In genomic region chr10:51595001-51595931, GRCm38 (mm10) we compare ENCODE assay signal across 9 mouse cellular contexts. TPM values are rescaled to one million over a fixed set of nuclear protein-coding genes. Genes with fewer than 3 reads are reported as not detected.
DNase-seq lines count a peak whose midpoint lies in the region; ATAC-seq and TF ChIP-seq lines count a peak whose summit lies in the region.
"Had no signal": no experiment of that assay in that cellular context is flagged by ENCODE, and none has a peak within 500 bp of the region (broad histone marks: within the 10 kb centered on the region; RNA-seq: fewer than 3 reads in every experiment).

No protein-coding gene starts in this region.

- H3K36me3 ChIP-seq in midbrain, embryonic 11.5 days (ENCODE audit: control insufficient read depth, insufficient read depth, low read length), result no peaks in the 10 kb centered on the region
- no peaks in the 10 kb centered on the region for H3K36me3 ChIP-seq in midbrain, embryonic 10.5 days
- no peaks in the 10 kb centered on the region for H3K36me3 ChIP-seq in forebrain, postnatal 0 days (ENCODE audit: insufficient read depth)

- intact Hi-C loops in gastrocnemius, adult 2 months (cut with DNase I), result loop anchor here (10.0 kb wide), 2 partner anchors 510 to 790 kb away; partner anchors contain the start of genes Gopc and Nepn

- H3K27me3 ChIP-seq in midbrain, embryonic 11.5 days (ENCODE audit: control insufficient read depth, insufficient read depth, low read length), result no peaks in the 10 kb centered on the region
- H3K27me3 ChIP-seq in midbrain, embryonic 10.5 days (ENCODE audit: low read depth, poor library complexity, severe bottlenecking), result peaks cover 8% of the 10 kb centered on the region; the same call in 1 of the 2 replicates
- H3K27me3 ChIP-seq in forebrain, postnatal 0 days (ENCODE audit: insufficient read depth, low read length), result no peaks in the 10 kb centered on the region

- peaks cover 2% of the 10 kb centered on the region; the same call in 1 of the 2 replicates for H3K4me1 ChIP-seq in midbrain, embryonic 11.5 days (ENCODE audit: control insufficient read depth, insufficient read depth, low read length)
- H3K4me1 ChIP-seq in midbrain, embryonic 10.5 days, result peaks cover 2% of the 10 kb centered on the region
- no peaks in the 10 kb centered on the region for H3K4me1 ChIP-seq in forebrain, postnatal 0 days (ENCODE audit: insufficient read depth)

- H3K9ac ChIP-seq in midbrain, embryonic 11.5 days (ENCODE audit: low read length), result no peak overlapping the region
- H3K9ac ChIP-seq in forebrain, postnatal 0 days, result no peak overlapping the region

- no peak overlapping the region for H3K4me2 ChIP-seq in midbrain, embryonic 11.5 days
- H3K4me2 ChIP-seq in forebrain, postnatal 0 days (ENCODE audit: low read depth), result no peak overlapping the region

- H3K27ac ChIP-seq in gastrocnemius, adult 2 months, result no peak overlapping the region
- no peak overlapping the region for H3K27ac ChIP-seq in midbrain, embryonic 11.5 days (ENCODE audit: low read depth, low read length)
- H3K27ac ChIP-seq in midbrain, embryonic 10.5 days (replicated peaks), result no peak overlapping the region
- no peak overlapping the region for H3K27ac ChIP-seq in forebrain, postnatal 0 days (ENCODE audit: low read depth, low read length)

- TF ChIP-seq CTCF in gastrocnemius, adult 2 months (IDR thresholded peaks at IDR 0.05), result peak; percentile 51
- peak; percentile 61 for TF ChIP-seq CTCF in forebrain, postnatal 0 days (IDR thresholded peaks at IDR 0.05; ENCODE audit: low read depth)

- DNase-seq in gastrocnemius, adult 2 months, result no peak
- DNase-seq in gastrocnemius, postnatal 10 days, result no peak
- peak; percentile 94 for DNase-seq in midbrain, embryonic 11.5 days (ENCODE audit: low spot score, missing footprints)
- no peak for DNase-seq in midbrain, embryonic 10.5 days (ENCODE audit: low spot score)
- peak; percentile 77 for DNase-seq in forebrain, postnatal 0 days
- DNase-seq in mesoderm, embryonic 11.5 days (ENCODE audit: low read depth, low spot score), result peak; percentile 72
- no peak for DNase-seq in right cerebral cortex, adult 18-20 months
- no peak for DNase-seq in adrenal gland, postnatal 25 days

- ATAC-seq in midbrain, embryonic 11.5 days (ENCODE audit: low FRiP score), result peak; percentile 65; the same call in 1 of the 2 replicates
- ATAC-seq in forebrain, postnatal 0 days, result peak; percentile 82

- H3K9me3 ChIP-seq in midbrain, embryonic 11.5 days (ENCODE audit: control insufficient read depth, low read length), result no peaks in the 10 kb centered on the region
- no peaks in the 10 kb centered on the region for H3K9me3 ChIP-seq in midbrain, embryonic 10.5 days (replicated peaks)
- no peaks in the 10 kb centered on the region for H3K9me3 ChIP-seq in forebrain, postnatal 0 days (ENCODE audit: low read length)

- 44% methylated on average over 10 of the region's 10 CpGs for WGBS in midbrain, embryonic 11.5 days
- WGBS in midbrain, embryonic 10.5 days, result 47% methylated on average over 10 of the region's 10 CpGs
- WGBS in forebrain, postnatal 0 days, result 42% methylated on average over 10 of the region's 10 CpGs

- no peak overlapping the region for H3K4me3 ChIP-seq in gastrocnemius, adult 2 months
- H3K4me3 ChIP-seq in midbrain, embryonic 11.5 days (ENCODE audit: low read depth, low read length), result no peak overlapping the region
- no peak overlapping the region for H3K4me3 ChIP-seq in midbrain, embryonic 10.5 days
- H3K4me3 ChIP-seq in forebrain, postnatal 0 days (ENCODE audit: low read depth, low read length), result no peak overlapping the region

RNA-seq across cellular contexts. Expression of gene Fam162b, which starts 4.9 kb away (rescaled TPM):
- total RNA-seq in gastrocnemius, adult 2 months (2021), result not detected
- not detected for total RNA-seq in gastrocnemius, postnatal 10 days (2021)
- 1.6 and 2.8 TPM in 2 replicates for polyA plus RNA-seq in midbrain, embryonic 11.5 days (2014; fragmentation: Nextera tagmentation; extraction: Ambion mirVana)
- 4.6 and 5.6 TPM in 2 replicates for polyA plus RNA-seq in midbrain, embryonic 10.5 days (2016; fragmentation: Nextera tagmentation; extraction: Ambion mirVana)
- 2.0 TPM in 1 of 2 replicates, not detected in the other for total RNA-seq in forebrain, postnatal 0 days (2014; rRNA removed)
- 1.9 and 3.0 TPM in 2 replicates for polyA plus RNA-seq in forebrain, postnatal 0 days (2015; fragmentation: Nextera tagmentation; extraction: Ambion mirVana)
- total RNA-seq in adrenal gland, postnatal 25 days (2021), result not detected in 2 replicates
- total RNA-seq: left cerebral cortex, postnatal 10 days had no signal

RNA-seq across cellular contexts. Expression of gene Gprc6a, which starts 36.0 kb away (rescaled TPM):
- total RNA-seq in gastrocnemius, adult 2 months (2021), result not detected
- total RNA-seq in gastrocnemius, postnatal 10 days (2021), result not detected
- 0.11 TPM in 1 of 2 replicates, not detected in the other for polyA plus RNA-seq in midbrain, embryonic 11.5 days (2014; fragmentation: Nextera tagmentation; extraction: Ambion mirVana)
- 0.07 TPM in 1 of 2 replicates, not detected in the other for polyA plus RNA-seq in midbrain, embryonic 10.5 days (2016; fragmentation: Nextera tagmentation; extraction: Ambion mirVana)
- 0.23 TPM in 1 of 2 replicates, not detected in the other for total RNA-seq in forebrain, postnatal 0 days (2014; rRNA removed)
- polyA plus RNA-seq in forebrain, postnatal 0 days (2015; fragmentation: Nextera tagmentation; extraction: Ambion mirVana), result 0.05 and 0.09 TPM in 2 replicates
- total RNA-seq in adrenal gland, postnatal 25 days (2021), result not detected in 2 replicates
- total RNA-seq: left cerebral cortex, postnatal 10 days had no signal

Comparison
In these comparisons a context has a peak if more than half of its experiments do, and no peak if none do; other contexts are left out.
1. DNase-seq: peak in midbrain, embryonic 11.5 days (single experiment), forebrain, postnatal 0 days (single experiment) and mesoderm, embryonic 11.5 days (single experiment); none in gastrocnemius, adult 2 months (single experiment), gastrocnemius, postnatal 10 days (single experiment), midbrain, embryonic 10.5 days (single experiment), right cerebral cortex, adult 18-20 months (single experiment) and adrenal gland, postnatal 25 days (single experiment).